Mouse (Mus musculus) intestine, embryonic 14.5 days (tissue): ENCODE measurements around the gene Gm14288. TPM values are rescaled to one million over a fixed set of nuclear protein-coding genes. Genes with fewer than 3 reads are reported as not detected.
"Not testable (repeated sequence)": the region's sequence is repeated elsewhere in the genome, so short reads cannot be mapped to it uniquely, and the experiment has no call there.

Source experiments
- ATAC-seq: fragments of 200-750 bp; cut with Nextera tagmentation; replicated peaks from 2 replicates; pipeline ENCODE4 v1.8.0; 2017; ENCODE audit warnings: low read depth, moderate number of reproducible peaks, moderate TSS enrichment, moderate library complexity; ENCODE audit not compliant: low FRiP score, low TSS enrichment
- DNase-seq: peaks from one replicate; pipeline ENCODE4 v3.0.0-alpha.2; 2018; ENCODE audit warnings: low spot score
- H3K27ac ChIP-seq: fragments of 300-500 bp; sonication (generic); 2 replicates; pipeline ENCODE4 v1.5.1; 2014; ENCODE audit warnings: low read depth, mild to moderate bottlenecking, control low read depth
- H3K27me3 ChIP-seq: fragments of 300-500 bp; sonication (generic); replicated peaks from 2 replicates; pipeline ENCODE4 v1.6.1; 2014; ENCODE audit warnings: low read length, control low read depth; ENCODE audit not compliant: control insufficient read depth, insufficient read depth
- H3K36me3 ChIP-seq: fragments of 300-500 bp; sonication (generic); 2 replicates; pipeline ENCODE4 v1.6.1; 2014; ENCODE audit warnings: low read length, control low read depth; ENCODE audit not compliant: control insufficient read depth, insufficient read depth
- H3K4me1 ChIP-seq: fragments of 300-500 bp; sonication (generic); replicated peaks from 2 replicates; pipeline ENCODE4 v1.6.1; 2014; ENCODE audit warnings: low read length, control low read depth, mixed read lengths; ENCODE audit not compliant: control insufficient read depth, insufficient read depth
- H3K4me2 ChIP-seq: fragments of 300-500 bp; sonication (generic); 2 replicates; pipeline ENCODE4 v1.6.1; 2014; ENCODE audit warnings: low read length
- H3K4me3 ChIP-seq: fragments of 300-500 bp; sonication (generic); 2 replicates; pipeline ENCODE4 v1.5.1; 2014; ENCODE audit warnings: low read depth, low read length, control low read depth, mixed read lengths
- H3K9ac ChIP-seq: fragments of 300-500 bp; sonication (generic); 2 replicates; pipeline ENCODE4 v1.6.1; 2014; ENCODE audit warnings: mild to moderate bottlenecking, low read length
- H3K9me3 ChIP-seq: fragments of 300-500 bp; sonication (generic); 2 replicates; pipeline ENCODE4 v1.6.1; 2016; ENCODE audit warnings: low read length, control low read depth; ENCODE audit not compliant: control insufficient read depth
- WGBS: fragments of 180-500 bp; shearing (Covaris S2); extraction: QIAGEN DNeasy Blood & Tissue Kit; methylation state at CpG from one replicate; pipeline ENCODE4 v1.1.7; 2014; 5-methylcytosine and 5-hydroxymethylcytosine counted together
- polyA plus RNA-seq: library from polyadenylated mRNA; unstranded; fragments of >200 nt; fragmentation: Nextera tagmentation; extraction: Ambion mirVana; gene quantifications from 2 replicates; pipeline ENCODE4 v1.2.1, GENCODE M21; 2014

Gm14288 gene
- 5.3 and 6.6 TPM in 2 replicates for polyA plus RNA-seq

- not testable (repeated sequence) for H3K27ac ChIP-seq, H3K9me3 ChIP-seq, ATAC-seq, H3K4me2 ChIP-seq, H3K36me3 ChIP-seq, H3K4me3 ChIP-seq, H3K9ac ChIP-seq, DNase-seq, H3K27me3 ChIP-seq, H3K4me1 ChIP-seq
- WGBS, result no CpG with 5 or more reads among the region's 6 CpGs
Measured at GRCm38 (mm10) chr2:175800993-175801392, at the start of gene Gm14288. Gm14288 (minus strand) TSS chr2:175801093.

DNA sequence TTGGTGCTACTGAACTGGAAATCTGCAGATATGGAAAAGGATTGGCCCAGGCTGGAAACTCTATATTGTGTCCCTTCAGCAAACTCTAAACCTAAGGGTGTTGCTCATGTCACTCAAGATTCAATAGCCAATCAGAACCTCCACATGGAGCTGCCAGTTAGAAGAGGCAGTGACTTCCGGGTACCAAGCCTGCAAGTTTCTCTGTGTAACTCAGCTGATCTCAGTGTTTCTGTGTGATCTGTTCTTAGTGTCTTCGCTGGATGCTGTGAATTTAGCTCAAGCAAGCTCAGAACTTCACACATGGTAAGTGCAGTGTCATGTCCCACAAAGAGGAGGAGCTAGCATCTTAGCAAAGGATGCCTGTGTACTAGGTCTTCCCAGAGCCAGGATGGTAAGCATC lies 59.7 kb downstream of the Gm14288 start, which contains the start of gene Gm2007:
TSS of gene Gm2007 (plus strand) at position 301 of the 400 bp plus-strand sequence.
- not testable (repeated sequence) for ATAC-seq, DNase-seq, H3K9ac ChIP-seq, H3K4me2 ChIP-seq, H3K36me3 ChIP-seq, H3K27me3 ChIP-seq, H3K27ac ChIP-seq, H3K4me1 ChIP-seq, H3K4me3 ChIP-seq, H3K9me3 ChIP-seq
- no CpG with 5 or more reads among the region's 2 CpGs for WGBS

Other genes starting within 250 kb of the Gm14288 start
- gene Gm11007, start 157.1 kb downstream of the Gm14288 start, polyA plus RNA-seq, result not detected in 2 replicates
- 20.8 and 45.5 TPM in 2 replicates for gene Zfp969, start 97.4 kb downstream of the Gm14288 start, polyA plus RNA-seq
- not detected in 2 replicates for gene Gm2007, start 59.6 kb downstream of the Gm14288 start, polyA plus RNA-seq
- gene Gm6710, start 68.1 kb upstream of the Gm14288 start, polyA plus RNA-seq, result 17.5 and 20.5 TPM in 2 replicates
- 3.6 and 4.1 TPM in 2 replicates for gene Zfp966, start 130.0 kb upstream of the Gm14288 start, polyA plus RNA-seq
- 26.7 and 27.9 TPM in 2 replicates for gene Gm2026, start 164.2 kb upstream of the Gm14288 start, polyA plus RNA-seq